Mouse (Mus musculus) liver, adult 2 months (tissue): ENCODE data around the gene Rnf169. TPM values are rescaled to one million over a fixed set of nuclear protein-coding genes. Genes with fewer than 3 reads are reported as not detected.
"Not testable (repeated sequence)": the region's sequence is repeated elsewhere in the genome, so short reads cannot be mapped to it uniquely, and the experiment has no call there.

Experiments
- DNase-seq: peaks from one replicate; pipeline ENCODE4 v3.0.0-alpha.2; 2011; ENCODE audit warnings: low read depth, low spot score; ENCODE audit errors: extremely low read depth
- H3K27ac ChIP-seq: fragments of 200-500 bp; replicated peaks from 2 replicates; pipeline ENCODE4 v1.5.1; 2012; ENCODE audit warnings: low read depth, mild to moderate bottlenecking, control low read depth, inconsistent platforms, low read length; ENCODE audit not compliant: insufficient read depth
- H3K27me3 ChIP-seq: fragments of 200-500 bp; 2 replicates; pipeline ENCODE4 v1.6.1; 2012; ENCODE audit warnings: mild to moderate bottlenecking, moderate library complexity, low read length, inconsistent platforms; ENCODE audit not compliant: control insufficient read depth, insufficient read depth
- H3K36me3 ChIP-seq: fragments of 200-500 bp; 2 replicates; pipeline ENCODE4 v1.6.1; 2012; ENCODE audit warnings: low read length, inconsistent platforms; ENCODE audit not compliant: control insufficient read depth, insufficient read depth
- H3K4me1 ChIP-seq: fragments of 200-500 bp; 2 replicates; pipeline ENCODE4 v1.6.1; 2011; ENCODE audit warnings: low read length; ENCODE audit not compliant: control insufficient read depth, insufficient read depth
- H3K4me3 ChIP-seq: fragments of 200-500 bp; 2 replicates; pipeline ENCODE4 v1.5.1; 2011; ENCODE audit warnings: low read depth, mild to moderate bottlenecking, control low read depth, low read length, moderate library complexity; ENCODE audit not compliant: insufficient read depth
- H3K79me2 ChIP-seq: fragments of 200-500 bp; 2 replicates; pipeline ENCODE4 v1.6.1; 2012; ENCODE audit warnings: inconsistent platforms, mild to moderate bottlenecking, low read length, moderate library complexity; ENCODE audit not compliant: control insufficient read depth, insufficient read depth
- H3K9ac ChIP-seq: fragments of 200-500 bp; 2 replicates; pipeline ENCODE4 v1.6.1; 2012; ENCODE audit warnings: low read depth, mild to moderate bottlenecking, control low read depth, inconsistent platforms, low read length
- CTCF ChIP-seq: fragments of 200-500 bp; IDR thresholded peaks from 2 replicates; pipeline ENCODE4 v1.5.1; 2011; ENCODE audit warnings: low read depth, low read length, control low read depth
- POLR2A ChIP-seq: fragments of 200-500 bp; IDR thresholded peaks from 2 replicates; pipeline ENCODE4 v1.6.1; 2011; ENCODE audit warnings: low read length, control low read depth; ENCODE audit not compliant: insufficient read depth; ENCODE audit errors: extremely low read depth
- WGBS: fragments of 180-500 bp; shearing (Covaris S2); methylation state at CpG from one replicate; pipeline ENCODE4 v1.1.7; 2018; 5-methylcytosine and 5-hydroxymethylcytosine counted together
- polyA plus RNA-seq: library from polyadenylated mRNA; depleted of rRNA; stranded (reverse); fragments of >200 nt; gene quantifications from 2 replicates; pipeline ENCODE4 v1.2.3, GENCODE M21; 2012
- total RNA-seq: library from RNA; depleted of rRNA; stranded (reverse); fragments of >200 nt; gene quantifications from 2 replicates; pipeline ENCODE4 v1.2.3, GENCODE M21; 2014

Gene Rnf169
- total and polyA plus RNA-seq, 2 experiments = 5.6 to 27.6 TPM

DNA sequence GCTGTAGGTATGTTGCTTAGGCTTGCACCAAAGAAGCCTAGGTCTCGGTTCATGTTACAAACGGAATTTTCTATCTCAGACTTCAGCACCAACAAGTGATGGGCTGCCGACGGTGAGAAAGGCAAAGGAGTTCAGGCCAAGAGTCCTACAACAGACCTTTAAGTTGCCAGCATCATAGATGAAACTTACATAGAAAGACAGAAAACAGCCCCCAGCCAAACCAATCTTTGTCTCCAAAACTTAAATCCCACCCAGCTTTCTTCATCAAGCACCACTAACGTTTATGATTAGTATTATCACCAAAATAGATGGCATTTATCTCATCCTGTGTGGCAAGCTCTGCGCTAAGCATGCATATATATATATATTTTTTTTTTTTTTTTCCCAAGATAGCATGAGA lies 1.2 kb downstream of the Rnf169 start:
- TF ChIP-seq POLR2A (no peak), CTCF (no peak)
- peak overlapping the region; percentile 97 for H3K27ac ChIP-seq
- no peaks in the 10 kb centered on the region for H3K27me3 ChIP-seq
- peaks cover 12% of the 10 kb centered on the region for H3K79me2 ChIP-seq
- under 1% methylated on average over 6 of the region's 6 CpGs for WGBS
- peak overlapping the region; percentile 99 for H3K9ac ChIP-seq
- no peaks in the 10 kb centered on the region for H3K36me3 ChIP-seq
- H3K4me3 ChIP-seq = peak overlapping the region; percentile 91
- no peak for DNase-seq
- H3K4me1 ChIP-seq = peaks cover 20% of the 10 kb centered on the region

DNA sequence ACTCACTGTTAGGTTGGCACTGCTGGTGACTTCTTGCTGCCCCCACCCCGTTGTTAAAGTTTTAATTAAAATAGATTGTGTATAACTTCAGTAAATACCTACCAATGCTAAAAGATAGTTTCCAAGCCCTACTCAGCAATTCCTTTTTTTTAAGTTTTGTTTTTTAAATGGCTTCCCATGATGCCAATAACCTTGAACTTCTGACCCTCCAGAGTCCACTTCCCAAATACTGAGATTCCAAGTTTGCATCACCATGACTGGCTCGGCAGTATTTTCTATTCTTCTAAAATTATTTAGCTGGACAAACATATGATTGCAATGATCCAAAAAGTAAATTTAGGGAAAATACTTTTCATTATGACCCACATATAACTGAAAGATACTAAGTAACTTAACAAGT lies 2.2 kb downstream of the Rnf169 start:
- H3K9ac ChIP-seq = no peak overlapping the region
- H3K4me3 ChIP-seq = peak overlapping the region; percentile 91
- no peaks in the 10 kb centered on the region for H3K36me3 ChIP-seq
- no peak for TF ChIP-seq CTCF
- no peak for TF ChIP-seq POLR2A
- DNase-seq = peak; percentile 91
- H3K27ac ChIP-seq = peak overlapping the region; percentile 99
- H3K4me1 ChIP-seq = peaks cover 28% of the 10 kb centered on the region
- WGBS = 7% methylated on average over 2 of the region's 2 CpGs
- peaks cover 17% of the 10 kb centered on the region for H3K79me2 ChIP-seq
- H3K27me3 ChIP-seq = no peaks in the 10 kb centered on the region

DNA sequence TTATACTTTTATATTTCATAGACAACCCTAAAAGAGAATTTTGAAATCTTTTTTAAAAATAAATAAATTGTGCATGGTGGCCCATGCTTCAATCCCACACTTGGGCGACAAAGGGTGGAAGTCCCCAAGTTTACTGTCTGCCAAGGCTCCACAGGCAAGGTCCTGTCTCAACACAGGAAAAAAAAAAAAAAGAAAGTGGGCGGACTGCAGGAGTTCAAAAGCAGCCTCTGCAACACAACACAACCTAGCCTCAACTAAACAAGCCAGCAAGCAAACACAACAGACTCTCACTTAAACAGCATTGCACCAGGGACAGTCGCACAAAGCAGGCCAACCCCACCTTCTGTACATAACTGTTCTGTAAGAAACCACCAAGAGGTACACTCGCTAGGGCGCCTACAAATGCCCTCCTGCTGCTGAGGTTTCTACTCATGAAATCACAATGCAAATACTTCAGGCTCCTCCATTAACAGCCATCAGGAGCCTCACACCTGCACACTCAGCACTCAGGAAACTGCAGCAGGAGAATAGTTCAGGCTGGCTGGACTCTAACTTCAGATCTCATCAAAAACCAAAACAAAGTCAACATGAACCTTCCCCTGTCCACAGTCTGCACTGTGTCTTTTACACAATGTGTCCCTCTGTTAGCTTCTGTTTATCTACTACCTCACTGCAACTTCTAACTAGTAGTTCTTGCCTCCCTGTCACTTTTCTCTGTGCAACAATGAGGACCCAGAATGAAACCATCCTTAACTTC lies 4.3 kb downstream of the Rnf169 start:
- peak overlapping the region; percentile 84 for H3K9ac ChIP-seq

DNA sequence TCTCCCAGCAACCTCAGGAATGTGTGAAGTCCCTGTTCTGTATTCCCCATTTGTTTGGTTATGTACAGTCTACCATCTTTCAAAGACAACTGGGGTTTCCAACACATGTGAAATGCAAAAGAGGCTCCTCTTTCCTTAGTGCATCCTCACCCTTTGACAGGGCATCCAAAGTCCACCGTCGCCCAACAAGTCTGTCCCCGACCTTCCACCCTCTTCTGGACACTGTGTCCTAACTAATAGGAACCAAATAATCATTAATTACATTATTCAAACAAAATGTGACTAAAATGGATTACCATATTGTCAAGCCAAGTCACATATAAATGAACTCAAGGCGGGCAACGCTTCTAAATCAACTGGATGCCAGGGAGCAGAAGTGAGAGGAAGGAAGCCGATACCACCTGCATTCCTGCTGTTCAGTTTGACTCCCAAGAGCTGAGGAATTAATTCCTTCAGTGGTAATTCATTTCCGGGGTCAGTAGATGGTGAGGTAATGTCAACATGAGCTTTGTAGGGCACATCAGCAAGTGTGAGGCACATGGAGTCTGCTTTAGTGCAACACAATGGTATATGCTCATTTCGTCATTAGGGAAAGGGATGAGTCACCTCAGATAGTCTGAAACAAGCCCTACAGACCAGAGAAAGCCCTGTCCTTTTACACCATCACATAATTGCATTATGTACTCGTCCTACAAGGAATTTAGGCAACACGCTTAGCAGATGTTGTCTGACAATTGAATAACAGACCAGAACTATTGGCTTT lies 5.9 kb downstream of the Rnf169 start:
- no peaks in the 10 kb centered on the region for H3K36me3 ChIP-seq
- no peaks in the 10 kb centered on the region for H3K27me3 ChIP-seq
- TF ChIP-seq CTCF = no peak
- TF ChIP-seq POLR2A = no peak
- peaks cover 42% of the 10 kb centered on the region for H3K4me1 ChIP-seq
- WGBS = 19% methylated on average over 10 of the region's 10 CpGs
- H3K79me2 ChIP-seq = peaks cover 31% of the 10 kb centered on the region
- peak overlapping the region; percentile 44; the same call in 1 of the 2 replicates for H3K4me3 ChIP-seq
- peak; percentile 95 for DNase-seq
- H3K27ac ChIP-seq = peak overlapping the region; percentile 92
- peak overlapping the region; percentile 73 for H3K9ac ChIP-seq

More for the DNA sequence above, 4.3 kb downstream of the Rnf169 start:
- Histone ChIP-seq H3K27ac (peak overlapping the region; percentile 99), H3K4me1 (peaks cover 39% of the 10 kb centered on the region), H3K36me3 (no peaks in the 10 kb centered on the region), H3K79me2 (peaks cover 29% of the 10 kb centered on the region), H3K4me3 (peak overlapping the region; percentile 29), H3K27me3 (no peaks in the 10 kb centered on the region)
- no peak for TF ChIP-seq POLR2A
- TF ChIP-seq CTCF = no peak
- peak; percentile 98 for DNase-seq
- WGBS = 19% methylated on average over 5 of the region's 5 CpGs

GRCm38 (mm10) chr7:99972912-99973311 lies 7.3 kb downstream of the Rnf169 start:
- peaks cover 44% of the 10 kb centered on the region for H3K79me2 ChIP-seq
- not testable (repeated sequence) for DNase-seq, H3K27me3 ChIP-seq, H3K9ac ChIP-seq, H3K4me3 ChIP-seq, H3K36me3 ChIP-seq
- H3K4me1 ChIP-seq = peaks cover 53% of the 10 kb centered on the region
- peak overlapping the region; percentile 97 for H3K27ac ChIP-seq
- WGBS = 75% methylated on average over 3 of the region's 3 CpGs

DNA sequence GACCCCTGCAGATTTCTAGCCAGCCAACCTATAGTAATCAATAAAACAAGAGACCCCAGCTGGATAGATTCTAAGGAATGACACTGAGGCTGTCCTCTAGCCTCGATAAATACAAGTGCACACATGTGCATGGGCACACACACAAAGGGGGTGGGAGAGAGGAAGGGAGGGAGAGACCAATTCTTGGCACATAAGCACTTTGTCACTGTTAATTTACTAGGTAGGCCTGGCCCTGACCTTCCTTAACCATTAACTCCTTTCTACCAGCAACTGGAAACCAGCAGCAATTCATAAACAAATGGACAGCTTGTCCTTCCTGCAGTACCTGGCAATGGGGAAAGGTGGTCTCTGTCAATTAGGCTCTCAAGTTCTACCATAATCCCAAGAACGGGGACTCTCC lies 8.3 kb downstream of the Rnf169 start:
- Histone ChIP-seq H3K9ac (peak overlapping the region; percentile 46), H3K4me3 (no peak overlapping the region), H3K27me3 (no peaks in the 10 kb centered on the region), H3K4me1 (peaks cover 55% of the 10 kb centered on the region), H3K27ac (peak overlapping the region; percentile 94), H3K79me2 (peaks cover 54% of the 10 kb centered on the region), H3K36me3 (no peaks in the 10 kb centered on the region)
- WGBS = 23% methylated on average over 2 of the region's 2 CpGs
- DNase-seq = peak; percentile 93
- TF ChIP-seq CTCF (no peak), POLR2A (no peak)
